In genomic region chr6:51178799-51179398, GRCm38 (mm10) we compare ENCODE assay signal across 8 mouse cellular contexts.
DNase-seq lines count a peak whose midpoint lies in the region; ATAC-seq and TF ChIP-seq lines count a peak whose summit lies in the region.
"Had no signal": no experiment of that assay in that cellular context is flagged by ENCODE, and none has a peak within 500 bp of the region (broad histone marks: within the 10 kb centered on the region; RNA-seq: fewer than 3 reads in every experiment).

No protein-coding gene starts in this region.

- H3K79me2 ChIP-seq in CH12.LX (replicated peaks; ENCODE audit: control insufficient read depth, extremely low read depth, insufficient read depth, poor library complexity, severe bottlenecking) = no peaks in the 10 kb centered on the region

- ATAC-seq in hindbrain, embryonic 15.5 days (ENCODE audit: low FRiP score, low read depth) = no peak
- ATAC-seq in hindbrain, postnatal 0 days = no peak
- no peak for ATAC-seq in limb, embryonic 15.5 days (ENCODE audit: insufficient number of reproducible peaks, low FRiP score, low TSS enrichment, low read depth)
- ATAC-seq in megakaryocyte-erythroid progenitor cell, adult 5-6 weeks (replicated peaks; ENCODE audit: low FRiP score, low TSS enrichment, poor library complexity, severe bottlenecking) = no peak

- in situ Hi-C loops in CH12.LX (cut with MboI; ENCODE audit: low pct_ligation_motif_present, low pct_unique_long_range_greater_than_20kb, low sequenced_read_pairs) = loop anchor here (10.0 kb wide), 1 partner anchor 494 kb away; no protein-coding TSS in a partner anchor

- no peak for TF ChIP-seq RAD21 in CH12.LX (IDR thresholded peaks at IDR 0.05; ENCODE audit: low read depth, low read length)

- no peak for TF ChIP-seq EP300 in CH12.LX (IDR thresholded peaks at IDR 0.05; ENCODE audit: low read length)

- no peaks in the 10 kb centered on the region for H3K9me3 ChIP-seq in hindbrain, embryonic 15.5 days
- no peaks in the 10 kb centered on the region for H3K9me3 ChIP-seq in hindbrain, postnatal 0 days (ENCODE audit: low read length)
- H3K9me3 ChIP-seq in CH12.LX (replicated peaks; ENCODE audit: low read length) = no peaks in the 10 kb centered on the region
- H3K9me3 ChIP-seq in limb, embryonic 15.5 days = no peaks in the 10 kb centered on the region

- DNase-seq in hindbrain, postnatal 0 days (ENCODE audit: low spot score) = no peak
- DNase-seq in CH12.LX (ENCODE audit: extremely low read depth) = no peak
- peak; percentile 69 for DNase-seq in brain, embryonic 14.5 days (ENCODE audit: low read depth)
- DNase-seq in cerebellum, postnatal 4 days (ENCODE audit: low spot score in 2 of 2) = no peak
- DNase-seq: cerebellum, adult 11-12 months had no signal

- H3K36me3 ChIP-seq in hindbrain, embryonic 15.5 days = no peaks in the 10 kb centered on the region
- H3K36me3 ChIP-seq in hindbrain, postnatal 0 days (ENCODE audit: insufficient read depth, low read length) = no peaks in the 10 kb centered on the region
- H3K36me3 ChIP-seq in CH12.LX (replicated peaks in 1 of 2; ENCODE audit: control insufficient read depth in 1 of 2, insufficient read depth in 1 of 2, low read length in 1 of 2) = no peaks in the 10 kb centered on the region
- no peaks in the 10 kb centered on the region for H3K36me3 ChIP-seq in limb, embryonic 15.5 days

- no peak for TF ChIP-seq CTCF in hindbrain, postnatal 0 days (IDR thresholded peaks at IDR 0.05; ENCODE audit: low read depth)
- TF ChIP-seq CTCF in CH12.LX (conservative IDR thresholded peaks at IDR 0.05 in 1 of 2, IDR thresholded peaks at IDR 0.05 in 1 of 2; ENCODE audit: low read depth in 2 of 2, low read length in 2 of 2) = no peak
- TF ChIP-seq CTCF in brain, embryonic 14.5 days (IDR thresholded peaks at IDR 0.05; ENCODE audit: borderline replicate concordance, extremely low read depth, insufficient read depth, insufficient read length) = no peak

- dilution Hi-C loops in CH12.LX (cut with MboI; ENCODE audit: extremely low pct_ligation_motif_present, extremely low pct_unique_long_range_greater_than_20kb, low sequenced_read_pairs) = no loop called here

- WGBS in hindbrain, embryonic 15.5 days = 3% methylated on average over 17 of the region's 17 CpGs
- 3% methylated on average over 17 of the region's 17 CpGs for WGBS in hindbrain, postnatal 0 days
- under 1% methylated on average over 17 of the region's 17 CpGs for WGBS in limb, embryonic 15.5 days

- H3K4me2 ChIP-seq in hindbrain, embryonic 15.5 days = 0 out of 2 replicates have a peak overlapping the region, but pooled peaks have one; percentile 9
- H3K4me2 ChIP-seq in hindbrain, postnatal 0 days (ENCODE audit: low read depth, low read length) = no peak overlapping the region
- peak overlapping the region; percentile 21; the same call in 1 of the 2 replicates for H3K4me2 ChIP-seq in CH12.LX (ENCODE audit: insufficient read depth, low read depth, poor library complexity, severe bottlenecking)
- H3K4me2 ChIP-seq in limb, embryonic 15.5 days = no peak overlapping the region

- H3K4me1 ChIP-seq in hindbrain, embryonic 15.5 days (replicated peaks) = 0 out of 2 replicates have a peak, but pooled peaks cover 6% of the 10 kb centered on the region
- H3K4me1 ChIP-seq in hindbrain, postnatal 0 days (ENCODE audit: insufficient read depth, low read length) = no peaks in the 10 kb centered on the region
- peaks cover 0 to 11% of the 10 kb centered on the region in 2 experiments; a peak in 2 of 4 replicates for H3K4me1 ChIP-seq in CH12.LX (ENCODE audit: control insufficient read depth in 1 of 2, insufficient read depth in 2 of 2)
- H3K4me1 ChIP-seq in limb, embryonic 15.5 days = peaks cover 15% of the 10 kb centered on the region

- no peak overlapping the region for H3K9ac ChIP-seq in hindbrain, embryonic 15.5 days
- no peak overlapping the region for H3K9ac ChIP-seq in hindbrain, postnatal 0 days (replicated peaks; ENCODE audit: low read length)
- no peak overlapping the region for H3K9ac ChIP-seq in CH12.LX (ENCODE audit: insufficient read depth, low read depth)
- no peak overlapping the region for H3K9ac ChIP-seq in limb, embryonic 15.5 days

- H3K4me3 ChIP-seq in hindbrain, embryonic 15.5 days = no peak overlapping the region
- no peak overlapping the region for H3K4me3 ChIP-seq in hindbrain, postnatal 0 days (ENCODE audit: low read length)
- H3K4me3 ChIP-seq in CH12.LX (replicated peaks in 1 of 3; ENCODE audit: low read depth in 2 of 3, low read length in 2 of 3, poor library complexity in 1 of 3) = no peak overlapping the region
- 0 out of 2 replicates have a peak overlapping the region, but pooled peaks have one; percentile 42 for H3K4me3 ChIP-seq in limb, embryonic 15.5 days

- H3K27ac ChIP-seq in hindbrain, embryonic 15.5 days (replicated peaks) = no peak overlapping the region
- no peak overlapping the region for H3K27ac ChIP-seq in hindbrain, postnatal 0 days
- no peak overlapping the region for H3K27ac ChIP-seq in CH12.LX (ENCODE audit: insufficient read depth, low read depth)
- no peak overlapping the region for H3K27ac ChIP-seq in limb, embryonic 15.5 days

- TF ChIP-seq POLR2A in CH12.LX (IDR thresholded peaks at IDR 0.05; ENCODE audit: low read depth, low read length) = no peak
- TF ChIP-seq POLR2A in brain, embryonic 14.5 days (IDR thresholded peaks at IDR 0.05; ENCODE audit: borderline replicate concordance, extremely low read depth, insufficient read depth, insufficient read length, poor library complexity, severe bottlenecking) = no peak

- peaks cover 87% of the 10 kb centered on the region for H3K27me3 ChIP-seq in hindbrain, embryonic 15.5 days
- peaks cover 85% of the 10 kb centered on the region for H3K27me3 ChIP-seq in hindbrain, postnatal 0 days (ENCODE audit: insufficient read depth, low read length)
- H3K27me3 ChIP-seq in CH12.LX (replicated peaks) = peaks cover 41% of the 10 kb centered on the region
- H3K27me3 ChIP-seq in limb, embryonic 15.5 days = peaks cover 36% of the 10 kb centered on the region

TF ChIP-seq in CH12.LX, 34 proteins besides CTCF, POLR2A, EP300 and RAD21:
- TF ChIP-seq SMC3 (IDR thresholded peaks at IDR 0.05; ENCODE audit: low read depth, low read length) (no peak), MEF2A (IDR thresholded peaks at IDR 0.05; ENCODE audit: borderline replicate concordance, low read depth, low read length) (no peak), ELF1 (IDR thresholded peaks at IDR 0.05; ENCODE audit: low read depth, low read length) (no peak), TBP (conservative IDR thresholded peaks at IDR 0.05; ENCODE audit: low read depth, low read length) (no peak), E2F4 (IDR thresholded peaks at IDR 0.05; ENCODE audit: insufficient replicate concordance, low read depth, low read length) (0 out of 2 replicates have a peak, but pooled peaks have one; percentile 27), SIN3A (IDR thresholded peaks at IDR 0.05; ENCODE audit: low read length) (peak; percentile 6; the same call in 1 of the 2 replicates), MAX (IDR thresholded peaks at IDR 0.05; ENCODE audit: low read length) (no peak), MAZ (IDR thresholded peaks at IDR 0.05; ENCODE audit: low read depth, low read length) (no peak)

Comparison
In these comparisons a context has a peak if more than half of its experiments do, and no peak if none do; other contexts are left out.
1. H3K4me2 ChIP-seq: peak in hindbrain, embryonic 15.5 days (single experiment) and CH12.LX (single experiment); none in hindbrain, postnatal 0 days (single experiment) and limb, embryonic 15.5 days (single experiment).